Mouse (Mus musculus) testis, adult 2 months (tissue): ENCODE results near the gene Sema4d.

Experiments used
- CTCF ChIP-seq: fragments of 200-500 bp; IDR thresholded peaks from 2 replicates; pipeline ENCODE4 v1.5.1; 2012; ENCODE audit warnings: low read depth, mild to moderate bottlenecking, inconsistent platforms, low read length, moderate library complexity; ENCODE audit not compliant: control insufficient read depth, insufficient read depth, insufficient replicate concordance
- POLR2A ChIP-seq: fragments of 200-500 bp; IDR thresholded peaks from 2 replicates; pipeline ENCODE4 v1.6.1; 2012; ENCODE audit warnings: low read depth, mild to moderate bottlenecking, inconsistent platforms, low read length, moderate library complexity; ENCODE audit not compliant: control insufficient read depth

DNA sequence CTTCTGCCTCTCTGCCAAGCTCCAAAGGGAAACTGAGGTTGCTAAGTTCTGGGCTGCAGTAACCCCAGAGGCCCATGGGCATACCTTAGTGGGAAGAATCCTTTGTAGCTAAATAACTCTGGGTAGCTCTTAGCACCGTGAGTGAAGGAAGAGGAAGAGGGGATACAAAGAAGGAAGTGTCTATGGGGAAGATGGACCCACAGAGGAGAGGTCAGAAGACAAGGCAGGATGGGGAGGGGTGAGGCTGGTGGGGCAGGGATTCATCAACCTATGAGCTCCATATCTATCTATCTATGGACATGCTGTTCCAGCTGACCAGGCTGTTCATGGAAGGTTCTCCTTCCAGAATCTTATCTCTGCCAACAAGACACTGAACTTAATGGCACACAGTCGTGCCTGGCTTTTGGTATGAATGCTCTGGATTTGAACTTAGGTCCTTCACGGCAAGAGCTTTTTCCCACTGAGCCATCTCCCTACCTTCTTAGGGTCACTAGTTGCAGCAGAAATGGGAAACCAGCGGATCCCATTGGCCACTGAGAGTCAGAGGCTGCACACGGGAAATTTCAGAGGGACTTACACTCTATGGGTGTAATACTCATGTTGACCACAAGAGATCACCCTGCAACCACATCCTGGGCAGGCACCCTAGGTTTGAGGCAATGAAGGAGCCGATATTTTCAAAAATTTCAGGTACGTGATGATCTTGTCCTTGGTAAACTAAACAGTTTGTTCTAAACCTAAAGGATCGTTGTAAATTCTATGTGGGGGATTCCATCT is 45.9 kb upstream of the Sema4d start:
- TF ChIP-seq POLR2A (no peak), CTCF (peak; percentile 26; the same call in 1 of the 2 replicates)
